21 mouse cellular contexts compared by ENCODE assay signal in genomic region chr9:105970901-105971300, GRCm38 (mm10). TPM values are rescaled to one million over a fixed set of nuclear protein-coding genes. Genes with fewer than 3 reads are reported as not detected.
DNase-seq lines count a peak whose midpoint lies in the region; ATAC-seq lines count a peak whose summit lies in the region.
"Had no signal": no experiment of that assay in that cellular context is flagged by ENCODE, and none has a peak within 500 bp of the region (broad histone marks: within the 10 kb centered on the region; RNA-seq: fewer than 3 reads in every experiment).

No protein-coding gene starts in this region.

- H3K4me3 ChIP-seq in stomach, embryonic 15.5 days (replicated peaks): no peak overlapping the region
- H3K4me3 ChIP-seq: embryonic facial prominence, embryonic 13.5 days; forebrain, embryonic 12.5 days; heart, embryonic 13.5 days; hindbrain, embryonic 15.5 days had no signal

- H3K27ac ChIP-seq in stomach, embryonic 15.5 days: peak overlapping the region; percentile 66; the same call in 1 of the 2 replicates
- H3K27ac ChIP-seq: embryonic facial prominence, embryonic 13.5 days; forebrain, embryonic 12.5 days; heart, embryonic 13.5 days; hindbrain, embryonic 15.5 days had no signal

- ATAC-seq in stomach, embryonic 15.5 days (ENCODE audit: insufficient read depth, low FRiP score, low read depth): no peak
- ATAC-seq: forebrain, embryonic 16.5 days had no signal

- peak; percentile 8 for DNase-seq in adrenal gland, postnatal 14 days
- no peak for DNase-seq in adrenal gland, adult 18-20 months (ENCODE audit: low spot score in 2 of 2)
- DNase-seq in 3T3-L1 (ENCODE audit: low read depth, low spot score) (peak; percentile 70), NIH3T3 (ENCODE audit: low read depth) (peak; percentile 68)
- DNase-seq in urinary bladder, adult 18-20 months (ENCODE audit: low spot score in 2 of 2): no peak
- DNase-seq in urinary bladder, postnatal 14 days (ENCODE audit: low spot score): no peak
- no peak for DNase-seq in left cerebral cortex, postnatal 10 days (ENCODE audit: extremely low spot score in 1 of 2, low spot score in 2 of 2)
- DNase-seq: adrenal gland, adult 8-10 months; cerebellum, adult 18-20 months; cerebellum, adult 9-11 months; cerebellum, postnatal 36 days; gastrocnemius, postnatal 10 days; heart, postnatal 36 days had no signal

- H3K4me2 ChIP-seq in stomach, embryonic 15.5 days: no peak overlapping the region
- H3K4me2 ChIP-seq: embryonic facial prominence, embryonic 13.5 days; forebrain, embryonic 12.5 days; heart, embryonic 13.5 days; hindbrain, embryonic 15.5 days had no signal

- H3K4me1 ChIP-seq in stomach, embryonic 15.5 days: peaks cover 4% of the 10 kb centered on the region; the same call in 1 of the 2 replicates
- H3K4me1 ChIP-seq: embryonic facial prominence, embryonic 13.5 days; forebrain, embryonic 12.5 days; heart, embryonic 13.5 days; hindbrain, embryonic 15.5 days had no signal

- intact Hi-C loops in left cerebral cortex, postnatal 10 days (cut with DNase I): no loop called here

- no peaks in the 10 kb centered on the region for H3K9me3 ChIP-seq in stomach, embryonic 15.5 days
- H3K9me3 ChIP-seq: embryonic facial prominence, embryonic 13.5 days; forebrain, embryonic 12.5 days; heart, embryonic 13.5 days; hindbrain, embryonic 15.5 days had no signal

- 79% methylated on average over 5 of the region's 5 CpGs for WGBS in stomach, embryonic 15.5 days

- no peak overlapping the region for H3K9ac ChIP-seq in stomach, embryonic 15.5 days
- H3K9ac ChIP-seq: embryonic facial prominence, embryonic 13.5 days; forebrain, embryonic 12.5 days; heart, embryonic 13.5 days; hindbrain, embryonic 15.5 days had no signal

- H3K27me3 ChIP-seq in stomach, embryonic 15.5 days (replicated peaks): no peaks in the 10 kb centered on the region
- H3K27me3 ChIP-seq: forebrain, embryonic 12.5 days; hindbrain, embryonic 15.5 days had no signal

- no peaks in the 10 kb centered on the region for H3K36me3 ChIP-seq in stomach, embryonic 15.5 days
- H3K36me3 ChIP-seq: embryonic facial prominence, embryonic 13.5 days; forebrain, embryonic 12.5 days; G1E; heart, embryonic 13.5 days; hindbrain, embryonic 15.5 days had no signal

RNA-seq across cellular contexts. Expression of gene Col6a5, which starts 10.5 kb away (rescaled TPM):
- total RNA-seq in adrenal gland, postnatal 14 days (2021): 4.3 and 5.9 TPM in 2 replicates
- 1 to 10 TPM; 1.8 to 5.1 TPM for total RNA-seq in adrenal gland, adult 18-20 months (2021)
- polyA plus RNA-seq in stomach, embryonic 15.5 days (2015; fragmentation: Nextera tagmentation; extraction: Ambion mirVana): 2.8 and 2.9 TPM in 2 replicates
- 1 to 10 TPM; 1.6 to 2.1 TPM for total RNA-seq in left cerebral cortex, postnatal 10 days (2021)
- polyA plus RNA-seq: G1E; hindbrain, embryonic 11.5 days had no signal

Comparison
In these comparisons a context has a peak if more than half of its experiments do, and no peak if none do; other contexts are left out.
1. DNase-seq: peak in adrenal gland, postnatal 14 days (single experiment), 3T3-L1 (single experiment) and NIH3T3 (single experiment); none in adrenal gland, adult 18-20 months (0 of 2), urinary bladder, adult 18-20 months (0 of 2), urinary bladder, postnatal 14 days (single experiment) and left cerebral cortex, postnatal 10 days (0 of 2).